Mouse (Mus musculus) spleen, postnatal 14 days (tissue): ENCODE data around the gene Bcl6.

Experiments used
- DNase-seq, 2 experiments: peaks; one replicate each; pipeline ENCODE4 v3.0.0; 2021 to 2022; ENCODE audit warnings: low spot score in 2 of 2

Bcl6 gene

DNA sequence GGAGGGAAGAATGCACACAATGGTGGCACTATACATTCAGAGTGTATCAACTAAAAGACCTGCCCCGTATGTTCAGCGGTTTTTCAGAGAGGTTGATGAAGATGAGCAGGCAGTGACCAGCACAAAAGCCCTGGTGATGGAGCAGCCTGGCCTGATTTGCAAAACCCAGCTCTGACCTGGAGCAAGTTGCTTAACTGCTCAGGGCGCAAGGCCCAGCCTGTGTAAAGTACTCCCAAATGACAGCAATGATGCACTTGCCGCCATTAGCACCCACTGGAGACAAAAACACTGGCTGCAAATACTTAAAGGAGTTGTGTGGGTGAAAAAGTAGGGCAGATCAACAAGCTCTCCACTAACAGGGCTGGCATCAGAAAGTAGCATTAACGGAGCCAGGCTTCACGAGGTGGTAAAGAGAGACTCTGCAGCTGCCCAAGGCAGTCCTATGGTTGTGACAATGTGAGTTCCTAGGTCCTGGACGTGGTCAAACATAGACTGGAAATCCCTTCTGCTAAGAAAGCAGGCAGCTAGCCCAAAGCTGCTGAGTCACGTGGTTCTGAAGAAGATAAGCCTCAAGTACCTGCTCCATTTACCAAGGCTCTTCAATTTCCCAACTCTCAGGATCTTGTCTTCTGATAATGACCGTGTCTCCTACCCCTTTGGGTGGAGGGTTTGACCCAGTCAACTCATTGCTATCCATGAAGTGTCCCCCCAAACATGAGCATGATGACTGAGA is 14.9 kb downstream of the Bcl6 start:
- no peak for DNase-seq

DNA sequence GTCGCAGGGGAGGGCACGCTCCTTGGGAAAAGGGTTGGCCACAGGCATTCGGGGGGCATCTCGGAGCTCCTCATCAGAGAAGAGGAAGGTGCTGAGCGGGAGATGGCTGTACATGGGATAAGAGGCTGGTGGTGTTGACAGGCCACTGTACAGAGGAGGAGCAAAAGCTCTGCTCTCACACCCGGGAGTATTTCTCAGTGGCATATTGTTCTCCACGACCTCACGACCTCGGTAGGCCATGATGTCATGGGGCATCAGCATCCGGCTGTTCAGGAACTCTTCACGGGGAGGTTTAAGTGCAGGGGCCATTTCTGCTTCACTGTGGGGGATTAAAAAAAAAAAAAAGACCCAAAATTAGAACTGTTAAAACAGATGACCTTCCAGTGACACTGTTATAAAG is 15.8 kb downstream of the Bcl6 start:
- no peak for DNase-seq

DNA sequence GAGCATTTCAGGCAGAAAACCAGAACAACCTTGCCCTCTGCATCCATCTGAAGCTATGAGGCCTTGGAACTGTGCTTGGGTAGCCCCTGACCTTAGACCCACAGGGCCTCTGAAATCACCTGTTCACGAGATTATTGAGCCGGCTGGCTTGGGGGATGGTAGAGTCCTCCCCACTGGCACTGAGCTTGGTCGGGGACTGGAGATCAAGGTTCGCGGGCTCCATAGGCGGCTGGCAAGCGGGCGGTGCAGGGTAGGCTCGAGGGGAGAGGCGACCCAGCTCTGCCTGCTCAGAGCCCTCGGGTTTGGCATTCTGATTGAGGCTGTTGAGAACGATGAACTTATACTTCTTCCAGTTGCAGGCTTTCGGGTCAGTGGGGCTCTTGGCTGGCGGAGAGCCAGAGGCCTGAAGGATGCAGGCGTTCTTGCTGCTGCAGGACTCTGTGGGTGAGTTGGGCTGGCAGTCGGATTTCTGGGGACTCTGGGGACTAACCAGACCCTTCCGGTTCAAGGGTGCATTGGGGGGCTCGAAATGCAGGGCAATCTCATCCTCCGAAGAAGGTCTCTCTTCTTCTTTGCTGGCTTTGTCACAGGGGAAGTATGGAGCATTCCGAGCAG is 16.4 kb downstream of the Bcl6 start:
- DNase-seq: no peak

DNA sequence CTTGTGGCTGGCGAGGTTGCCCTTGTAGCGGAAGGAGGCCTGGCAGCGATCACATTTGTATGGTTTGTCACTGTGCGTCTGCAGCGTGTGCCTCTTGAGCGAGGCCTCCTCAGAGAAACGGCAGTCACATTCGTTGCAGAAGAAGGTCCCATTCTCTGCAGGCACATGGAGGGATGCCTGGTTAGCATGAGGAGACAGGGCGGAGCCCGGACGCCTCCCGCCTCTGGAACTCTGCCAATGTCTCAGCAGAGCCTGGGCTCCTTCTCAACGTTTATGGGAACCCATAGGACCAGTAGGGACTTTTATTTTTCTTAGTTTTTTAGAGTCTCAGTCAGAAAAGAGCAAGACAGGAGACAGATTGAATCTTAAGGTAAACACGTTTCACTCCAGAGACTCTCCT is 18.7 kb downstream of the Bcl6 start:
- DNase-seq: no peak

DNA sequence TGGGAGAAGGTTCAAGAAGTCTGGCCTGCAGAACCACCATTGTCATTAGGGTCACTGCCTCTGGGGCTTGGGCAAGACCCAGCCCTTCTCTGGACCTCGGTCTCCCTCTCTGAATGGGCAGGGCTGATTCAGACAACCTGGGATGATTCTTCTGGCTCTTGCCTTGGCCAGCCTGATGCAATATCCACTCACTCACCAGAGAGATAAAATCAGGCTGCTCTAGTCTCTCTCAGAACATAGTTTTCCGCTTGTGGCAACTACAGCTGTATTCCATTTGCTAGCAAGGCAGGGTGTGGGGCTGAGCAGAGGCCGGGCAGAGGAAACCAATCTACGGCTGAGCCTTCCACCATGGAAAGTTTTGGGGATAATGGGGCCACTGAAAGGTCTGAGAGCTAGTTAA is 19.8 kb downstream of the Bcl6 start:
- DNase-seq: no peak

DNA sequence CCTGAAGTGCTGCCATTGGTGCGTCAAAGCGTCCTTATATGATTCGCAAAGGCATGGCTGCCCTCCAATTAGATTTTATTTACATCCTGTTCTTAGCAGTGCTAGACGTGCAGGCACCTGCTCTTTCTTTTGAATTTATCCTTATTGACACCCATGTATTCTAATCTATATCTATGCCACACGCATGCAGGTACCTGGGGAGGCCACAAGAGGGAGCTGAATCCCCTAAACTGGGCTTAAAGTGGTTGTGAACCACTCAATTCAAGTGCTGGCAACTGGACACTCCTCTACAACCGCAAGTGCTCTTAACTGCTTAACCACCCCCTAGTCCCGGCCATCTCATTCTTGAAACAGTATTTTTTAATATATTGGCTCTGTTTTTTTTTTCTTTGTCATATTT is 21.4 kb downstream of the Bcl6 start:
- no peak for DNase-seq

DNA sequence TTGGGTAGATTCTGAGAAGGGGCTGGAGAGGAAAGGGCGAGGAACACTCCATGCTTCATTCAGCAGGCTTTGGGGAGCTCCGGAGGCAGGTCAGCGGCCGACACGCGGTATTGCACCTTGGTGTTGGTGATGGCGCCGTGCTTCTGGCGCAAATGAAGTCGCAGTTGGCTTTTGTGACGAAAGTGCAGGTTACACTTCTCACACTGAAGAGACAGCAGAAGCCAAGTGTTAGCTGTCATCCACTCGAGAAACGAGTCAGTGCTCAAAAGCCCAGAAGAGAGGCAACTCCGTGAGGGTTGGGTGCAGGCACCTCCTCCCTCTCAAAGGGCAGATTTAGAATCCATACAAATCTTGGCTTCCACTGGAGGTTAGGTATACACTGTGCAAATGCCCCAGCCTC is 22.6 kb downstream of the Bcl6 start:
- no peak for DNase-seq

DNA sequence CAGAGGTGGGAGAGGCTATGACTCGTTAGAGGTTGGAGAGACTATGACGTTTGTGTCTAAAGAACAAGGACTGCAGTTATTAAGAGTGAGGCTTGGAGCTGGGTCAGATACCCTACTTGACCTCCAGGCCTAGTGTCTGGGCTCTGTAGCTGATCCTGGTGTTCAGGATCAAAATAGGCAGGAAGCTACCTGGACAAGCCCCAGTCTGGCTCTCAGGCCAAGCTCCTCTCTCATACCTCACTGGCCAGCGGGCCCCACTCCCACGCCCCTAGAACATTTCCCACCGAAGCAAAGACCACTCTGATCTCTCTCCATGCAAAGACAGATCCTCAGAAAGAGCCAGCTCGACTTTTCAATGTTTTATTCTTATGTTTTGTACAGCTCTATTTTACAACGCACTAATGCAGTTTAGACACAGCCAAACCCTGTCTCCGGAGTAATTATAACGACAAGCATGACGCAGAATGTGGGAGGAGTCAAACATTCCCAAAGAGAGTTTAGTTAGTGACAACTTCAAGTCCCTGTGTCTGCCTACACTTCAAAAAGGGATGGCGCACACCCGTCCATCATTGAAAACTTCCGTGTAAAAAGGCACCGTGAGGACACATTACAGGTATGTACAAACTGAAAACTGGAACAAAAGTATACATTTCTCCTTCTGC is 23.8 kb downstream of the Bcl6 start:
- DNase-seq: no peak

DNA sequence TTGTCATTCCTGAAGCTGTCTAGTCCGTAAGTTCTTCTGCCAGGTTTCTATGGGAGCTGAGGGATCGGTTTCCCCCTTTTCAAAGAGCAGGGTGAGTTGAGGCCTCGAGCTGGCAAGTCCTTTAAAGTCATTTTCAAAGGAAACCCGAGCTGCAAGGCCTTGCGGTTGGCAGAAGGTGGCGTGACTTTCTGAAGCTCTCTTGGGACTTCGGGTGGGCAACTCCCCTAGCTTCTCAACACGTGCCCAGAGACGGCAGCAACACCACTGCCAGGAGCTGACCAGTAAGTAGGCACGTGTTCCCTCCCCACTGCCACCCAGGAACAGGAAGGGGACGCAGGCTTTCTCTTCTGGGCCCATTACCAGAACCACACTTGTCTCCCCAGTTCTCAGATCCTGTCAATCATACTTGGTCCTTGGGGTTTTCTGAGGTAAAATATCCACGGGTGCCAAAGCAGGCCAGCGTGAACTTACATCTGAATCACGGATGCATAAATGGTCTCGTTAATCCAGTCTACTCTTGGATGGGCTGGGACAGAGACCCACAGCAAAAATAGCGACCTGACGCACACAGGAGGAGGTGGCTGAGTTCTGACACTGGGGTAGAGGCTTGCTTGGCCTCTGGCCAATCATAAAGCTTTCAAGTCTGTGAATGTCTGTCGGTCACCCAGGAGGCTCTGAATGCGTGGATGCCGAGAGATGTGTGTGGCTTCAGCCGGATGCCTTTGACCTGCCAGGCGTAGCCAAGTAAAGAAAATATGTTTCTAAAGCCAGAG is 24.6 kb downstream of the Bcl6 start:
- no peak for DNase-seq

DNA sequence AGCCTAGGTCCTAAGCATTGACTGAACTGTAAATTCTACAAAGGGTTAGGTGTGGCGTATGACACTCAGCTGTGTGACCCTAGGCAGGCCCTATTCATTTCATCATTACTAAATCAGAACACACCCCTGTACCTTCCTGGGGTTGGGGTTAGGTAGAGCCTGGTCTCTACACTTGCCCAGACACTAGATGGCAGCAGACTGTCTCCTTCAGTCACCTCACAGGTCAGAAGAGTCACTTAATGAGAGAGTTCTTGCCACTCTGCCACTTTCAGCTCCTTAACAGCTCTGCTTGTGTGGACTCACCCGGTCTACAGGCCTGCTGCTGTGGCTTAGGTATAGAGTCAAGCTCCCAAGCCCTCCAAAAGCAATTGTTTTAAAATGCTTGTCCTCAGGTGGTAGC is 26.3 kb downstream of the Bcl6 start:
- no peak for DNase-seq

DNA sequence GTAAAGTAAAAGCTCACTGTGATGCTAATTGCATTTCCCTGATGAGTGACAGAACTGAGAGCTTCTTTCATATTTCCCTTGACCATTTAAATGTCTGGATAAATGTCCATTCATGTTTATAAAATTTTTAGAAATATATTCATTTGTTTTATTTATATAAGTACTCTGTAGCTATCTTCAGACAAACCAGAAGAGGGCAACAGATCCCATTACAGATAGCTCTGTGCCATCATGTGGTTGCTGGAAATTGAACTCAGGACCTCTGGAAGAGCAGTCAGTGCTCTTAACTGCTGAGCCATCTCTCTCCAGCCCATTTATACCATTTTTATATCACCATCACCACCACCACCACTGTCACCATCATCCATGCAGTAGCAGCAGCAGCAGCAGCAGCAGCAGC is 29.7 kb downstream of the Bcl6 start:
- no peak for DNase-seq

DNA sequence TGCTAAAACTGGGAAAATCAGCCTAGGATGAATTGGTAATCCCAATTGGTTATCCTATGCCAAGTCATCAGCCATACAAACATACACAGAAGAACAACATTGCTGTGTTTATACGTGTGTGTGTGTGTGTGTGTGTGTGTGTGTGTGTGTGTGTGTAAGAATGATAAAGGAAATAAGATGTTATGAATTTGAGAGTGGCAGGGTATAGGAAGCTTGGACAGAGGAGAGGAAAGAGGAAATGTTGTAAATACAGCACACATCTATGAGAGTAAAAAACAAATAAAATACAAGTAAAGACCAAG is 34.7 kb downstream of the Bcl6 start:
- DNase-seq: no peak

DNA sequence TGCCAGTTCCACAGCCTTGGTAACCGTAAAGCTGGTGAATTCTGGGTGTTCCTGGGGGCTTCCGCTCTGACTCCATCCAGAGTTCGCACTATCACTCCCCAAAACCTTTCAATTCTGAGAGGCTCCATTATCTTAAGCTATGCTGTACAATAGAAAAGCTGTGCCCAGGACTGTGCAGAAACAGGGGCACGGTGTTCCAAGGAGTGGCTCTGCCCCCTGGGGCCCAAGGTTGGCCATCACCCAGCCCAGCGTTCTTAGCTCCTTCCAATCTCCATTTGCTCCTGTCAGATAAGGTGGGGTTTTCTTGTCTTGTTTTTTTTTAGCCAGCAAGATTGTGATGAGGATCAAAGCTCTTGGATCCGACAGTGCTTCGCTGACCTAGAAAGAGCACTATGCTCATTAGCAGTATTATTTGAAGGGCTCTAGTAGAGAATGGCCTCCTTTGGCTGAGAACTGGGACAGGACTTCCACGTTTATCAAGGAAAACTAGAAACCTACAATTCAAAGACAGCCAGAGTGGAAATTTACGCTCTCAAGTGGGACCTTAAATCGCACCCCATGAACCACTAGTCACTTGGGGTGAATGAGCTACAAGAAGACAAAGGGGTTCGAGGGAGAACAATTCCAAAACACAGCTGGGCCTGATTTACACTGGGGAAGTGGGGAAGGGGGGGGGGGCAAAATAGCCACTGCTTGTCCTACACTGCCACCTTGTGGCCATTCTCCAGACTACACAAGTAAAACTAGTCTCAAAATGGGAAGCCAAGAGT is 35.3 kb downstream of the Bcl6 start:
- peak in 1 of 2 experiments; percentile 18 for DNase-seq

DNA sequence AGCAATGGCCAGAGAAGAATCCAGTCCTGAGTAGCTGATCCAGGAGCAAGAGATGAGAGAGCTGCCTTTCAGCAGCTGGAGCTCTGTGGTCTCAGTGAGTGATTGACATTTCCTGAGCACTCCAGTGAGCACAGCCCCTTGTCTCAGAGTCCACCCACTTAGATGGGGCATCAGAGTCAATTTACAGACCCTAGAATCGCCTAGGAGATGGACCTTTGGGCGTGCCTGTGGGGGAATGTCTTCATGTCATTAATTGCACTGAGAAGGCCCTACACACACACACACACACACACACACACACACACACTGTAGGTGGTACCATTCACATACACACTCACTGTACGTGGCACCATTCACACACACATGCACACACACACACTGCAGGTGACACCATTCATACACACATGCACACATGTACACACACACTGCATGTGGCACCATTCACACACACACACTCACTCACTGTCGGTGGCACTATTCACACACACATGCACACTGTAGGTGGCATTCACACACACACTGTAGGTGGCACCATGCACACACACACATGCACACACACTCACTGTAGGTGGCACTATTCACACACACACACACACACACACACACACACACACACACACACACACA is 36.4 kb downstream of the Bcl6 start:
- DNase-seq: no peak

DNA sequence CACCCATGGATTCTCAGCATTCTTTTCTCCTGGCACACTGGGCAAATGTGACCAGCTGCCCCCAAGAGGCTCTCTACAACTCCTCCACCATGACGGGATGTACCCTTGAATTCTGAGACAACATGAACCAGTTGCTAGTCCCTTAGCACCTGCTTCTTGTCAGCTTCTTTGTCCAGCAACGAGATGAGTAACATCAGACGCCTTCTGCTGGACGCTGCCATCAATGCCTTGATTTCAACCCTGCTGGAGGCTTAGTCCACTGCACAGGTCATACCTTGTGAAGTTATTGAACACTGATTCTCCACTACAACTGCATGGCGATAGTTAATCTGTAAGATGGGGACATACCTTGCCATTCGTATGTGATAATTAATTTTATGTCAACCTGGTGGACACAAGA is 41.0 kb downstream of the Bcl6 start:
- DNase-seq: no peak

DNA sequence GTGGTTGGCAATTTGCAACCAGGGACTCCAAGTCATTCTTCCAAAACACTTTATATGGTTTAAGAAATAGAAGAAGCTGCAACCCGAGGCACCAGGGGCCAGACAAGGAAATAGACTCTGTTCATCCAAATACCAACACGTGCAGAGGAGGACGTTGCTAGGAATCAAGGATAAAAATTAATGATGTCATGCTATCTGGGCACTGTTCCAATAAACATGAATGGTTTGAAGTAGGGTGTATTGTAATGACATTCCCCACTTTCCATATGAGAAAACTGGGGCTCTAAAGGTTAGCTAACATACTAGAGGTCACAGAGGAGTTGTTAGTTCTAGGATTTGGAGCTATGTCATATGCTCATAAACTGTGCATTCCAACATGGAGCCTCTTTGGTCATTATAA is 43.9 kb downstream of the Bcl6 start:
- no peak for DNase-seq

DNA sequence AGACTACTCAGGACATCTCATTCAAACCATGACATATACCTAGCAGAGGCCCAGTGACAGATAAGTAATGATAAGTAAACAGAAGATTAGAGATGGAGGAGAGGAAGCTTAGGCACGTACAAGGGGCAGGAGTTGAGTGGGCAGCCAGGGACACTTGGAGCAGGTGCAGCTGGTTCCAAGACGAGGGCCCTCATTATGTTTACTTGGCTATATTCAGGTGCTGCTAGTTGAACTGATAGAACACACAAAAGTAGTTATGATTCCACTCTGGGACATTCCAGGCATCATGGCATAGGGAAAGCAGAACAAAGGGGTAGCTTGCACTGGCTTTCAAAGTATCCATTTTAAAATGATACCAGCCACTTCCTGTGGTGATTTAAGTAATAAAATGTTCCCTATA is 54.3 kb downstream of the Bcl6 start:
- DNase-seq: no peak

DNA sequence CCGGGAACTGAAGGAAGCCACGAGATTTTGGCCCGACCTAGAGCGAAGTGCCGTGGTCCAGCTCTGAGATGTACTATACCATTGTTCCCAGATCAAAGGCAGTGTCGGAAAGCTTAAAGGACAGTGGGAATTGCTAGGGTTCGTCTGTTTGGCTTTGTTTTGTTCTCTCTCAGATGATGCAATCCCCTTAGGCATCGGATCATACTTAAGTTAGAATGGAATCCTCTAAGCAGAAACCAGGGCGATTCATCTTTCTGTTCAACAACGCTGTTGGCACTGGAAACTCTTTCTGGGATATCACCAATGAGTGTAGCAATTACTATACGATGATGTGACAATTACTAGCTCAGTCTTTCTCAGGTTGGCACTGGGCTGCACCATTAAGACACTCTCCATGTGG is 56.4 kb downstream of the Bcl6 start, which contains the start of gene Rtp2:
Gene Rtp2, minus strand, starts transcription at position 101 of the 400 bp plus-strand sequence.
- no peak for DNase-seq

DNA sequence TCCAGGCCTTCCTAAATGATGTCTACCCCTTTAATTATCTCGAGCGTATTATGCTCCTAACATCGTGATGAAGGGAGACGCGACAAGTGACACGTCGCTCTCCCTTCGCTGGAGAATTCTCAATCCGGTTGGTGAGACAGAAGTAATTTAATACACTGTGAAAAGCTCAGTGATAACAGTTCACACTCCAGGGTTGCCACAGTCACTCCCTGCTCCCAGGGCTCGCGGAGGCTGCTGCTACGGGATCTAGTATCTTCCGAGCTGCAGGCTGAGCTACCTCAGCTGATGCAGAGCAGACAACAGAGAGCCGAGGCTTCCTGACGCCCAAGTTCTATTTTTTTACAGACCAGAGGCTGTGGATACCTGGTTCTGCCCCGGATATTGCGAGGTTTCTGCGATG is 57.4 kb downstream of the Bcl6 start:
- DNase-seq: no peak

DNA sequence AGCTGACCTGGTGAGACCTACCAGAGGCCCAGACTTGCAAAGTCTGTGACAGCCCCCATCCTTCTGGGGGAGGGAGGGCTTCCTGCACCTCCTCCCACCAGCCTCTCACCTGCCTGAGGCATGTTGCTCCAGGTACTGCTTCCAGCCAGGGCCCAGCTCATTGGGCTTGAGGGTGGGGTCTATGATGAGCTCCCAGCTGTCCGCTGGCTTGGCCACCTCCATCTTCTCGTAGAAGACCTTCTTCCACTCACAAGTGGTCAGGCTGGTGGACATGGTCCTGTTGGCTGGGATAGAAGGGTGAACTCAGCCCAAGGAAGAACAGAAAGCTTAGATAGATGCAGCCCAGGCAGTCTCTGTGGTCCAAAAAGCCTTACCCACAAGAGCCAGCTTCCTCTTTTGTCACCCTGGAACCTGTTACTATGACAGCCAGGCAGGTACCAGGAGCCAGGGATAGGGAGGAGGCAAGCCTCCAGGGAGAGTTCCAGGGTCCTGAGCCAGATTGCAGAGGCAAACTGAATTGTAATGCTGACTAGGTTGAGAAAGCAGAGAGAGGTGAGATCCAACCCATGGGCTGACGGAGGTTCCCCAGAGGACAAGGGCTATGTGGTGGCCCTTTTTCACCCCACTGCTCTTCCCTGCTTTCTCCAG is 58.1 kb downstream of the Bcl6 start:
- DNase-seq: no peak
